Mouse (Mus musculus) gastrocnemius, postnatal 10 days (tissue): ENCODE measurements around the gene Aqp6. TPM values are rescaled to one million over a fixed set of nuclear protein-coding genes. Genes with fewer than 3 reads are reported as not detected.

Source experiments
- DNase-seq: peaks from one replicate; pipeline ENCODE4 v3.0.0; 2021; ENCODE audit warnings: mixed read lengths
- total RNA-seq, 2 experiments: library from RNA; stranded (reverse); gene quantifications; 2 replicates each; pipeline ENCODE4 v1.2.3; 2021

Aqp6 gene
- total RNA-seq, 2 experiments from 2014 or later: not detected

GRCm38 (mm10) chr15:99648326-99648725 is 47.1 kb downstream of the Aqp6 start:
- DNase-seq: no peak

DNA sequence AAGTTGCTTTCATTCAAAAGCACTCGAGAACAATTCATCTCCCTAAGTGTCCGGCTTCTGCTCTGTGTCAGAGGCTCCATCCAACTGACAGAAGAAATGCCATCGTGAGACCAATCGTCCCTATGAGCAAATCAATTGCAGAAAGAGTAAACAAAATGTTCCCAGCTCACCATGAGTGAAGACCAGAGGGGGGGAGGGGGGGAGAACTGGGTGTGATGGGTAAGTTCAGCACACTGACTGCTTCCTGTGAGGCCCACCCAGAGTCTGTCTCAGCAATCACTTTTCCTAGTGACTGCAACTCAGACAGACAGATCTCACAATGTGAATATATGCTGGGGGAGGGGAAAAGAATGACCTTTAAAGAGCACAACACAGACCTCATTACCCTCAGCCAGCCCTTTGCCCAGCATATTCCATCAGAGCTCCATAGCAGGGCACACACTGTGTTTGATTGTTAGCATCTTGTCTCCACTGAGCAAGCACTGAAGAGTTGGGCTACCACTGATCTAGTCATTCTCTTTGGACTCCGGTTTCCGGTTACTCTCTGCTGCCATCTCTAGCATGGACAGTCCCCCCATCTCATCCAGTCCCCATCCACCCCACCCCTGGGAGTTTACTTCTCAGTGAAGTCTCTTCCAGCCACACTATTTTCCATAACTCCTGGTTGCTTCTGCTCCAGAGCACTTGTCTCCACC is 48.0 kb downstream of the Aqp6 start:
- DNase-seq: no peak

GRCm38 (mm10) chr15:99650304-99650703 is 49.1 kb downstream of the Aqp6 start:
- DNase-seq: no peak

GRCm38 (mm10) chr15:99651163-99651872 is 50.1 kb downstream of the Aqp6 start, which contains the start of gene Racgap1:
Gene Racgap1, minus strand, starts transcription at chr15:99651656.
- peak; percentile 96 for DNase-seq

- no peak for DNase-seq
Measured at GRCm38 (mm10) chr15:99651984-99652872, 51.0 kb downstream of the Aqp6 start.

- DNase-seq: no peak
Measured at GRCm38 (mm10) chr15:99653291-99653690, 52.1 kb downstream of the Aqp6 start.

- no peak for DNase-seq
Measured at GRCm38 (mm10) chr15:99653876-99654275, 52.7 kb downstream of the Aqp6 start.

Other genes starting within 250 kb of the Aqp6 start
- gene Fmnl3, start 230.9 kb upstream of the Aqp6 start, total RNA-seq: 10 to 100 TPM; 17.6 to 26.2 TPM
- gene Tmbim6, start 208.5 kb upstream of the Aqp6 start, total RNA-seq: 100 to 1,000 TPM; 189 to 194 TPM
- 10 to 100 TPM; 12.3 to 21.0 TPM for gene Nckap5l, start 143.7 kb upstream of the Aqp6 start, total RNA-seq
- 1 to 10 TPM; 5.3 TPM for gene Bcdin3d, start 126.7 kb upstream of the Aqp6 start, total RNA-seq
- gene Faim2, start 73.2 kb upstream of the Aqp6 start, total RNA-seq: under 1 TPM; 0.43 to 0.59 TPM
- gene Aqp2, start 22.3 kb upstream of the Aqp6 start, total RNA-seq: not detected
- under 1 TPM in 1 of 2 experiments, not detected in 1; 0.49 TPM for gene Aqp5, start 10.6 kb upstream of the Aqp6 start, total RNA-seq
- gene Racgap1, start 50.3 kb downstream of the Aqp6 start, total RNA-seq: 10 to 100 TPM; 18.3 to 23.9 TPM
- gene Asic1, start 69.0 kb downstream of the Aqp6 start, total RNA-seq: 1 to 10 TPM; 1.1 to 2.1 TPM
- gene Smarcd1, start 100.7 kb downstream of the Aqp6 start, total RNA-seq: 10 to 100 TPM; 15.4 to 15.9 TPM
- gene Gm17349, start 104.1 kb downstream of the Aqp6 start, total RNA-seq: 1 to 10 TPM in 1 of 2 experiments, not detected in 1; 2.4 TPM
- 100 to 1,000 TPM; 358 to 467 TPM for gene Gpd1, start 116.1 kb downstream of the Aqp6 start, total RNA-seq
- gene Cox14, start 124.2 kb downstream of the Aqp6 start, total RNA-seq: 100 to 1,000 TPM; 162 to 182 TPM
- 10 to 100 TPM; 16.0 to 17.5 TPM for gene Cers5, start 171.5 kb downstream of the Aqp6 start, total RNA-seq